Mouse (Mus musculus): Measurements from ENCODE around the gene Atp2a2. TPM values are rescaled to one million over a fixed set of nuclear protein-coding genes. Genes with fewer than 3 reads are reported as not detected.
A peak's percentile ranks its signal among the peaks of the same experiment; 100 is the strongest.

The Atp2a2 gene
- polyA plus RNA-seq (2015; fragmentation: Nextera tagmentation; extraction: Ambion mirVana) = 35.7 and 40.0 TPM in 2 replicates

DNA sequence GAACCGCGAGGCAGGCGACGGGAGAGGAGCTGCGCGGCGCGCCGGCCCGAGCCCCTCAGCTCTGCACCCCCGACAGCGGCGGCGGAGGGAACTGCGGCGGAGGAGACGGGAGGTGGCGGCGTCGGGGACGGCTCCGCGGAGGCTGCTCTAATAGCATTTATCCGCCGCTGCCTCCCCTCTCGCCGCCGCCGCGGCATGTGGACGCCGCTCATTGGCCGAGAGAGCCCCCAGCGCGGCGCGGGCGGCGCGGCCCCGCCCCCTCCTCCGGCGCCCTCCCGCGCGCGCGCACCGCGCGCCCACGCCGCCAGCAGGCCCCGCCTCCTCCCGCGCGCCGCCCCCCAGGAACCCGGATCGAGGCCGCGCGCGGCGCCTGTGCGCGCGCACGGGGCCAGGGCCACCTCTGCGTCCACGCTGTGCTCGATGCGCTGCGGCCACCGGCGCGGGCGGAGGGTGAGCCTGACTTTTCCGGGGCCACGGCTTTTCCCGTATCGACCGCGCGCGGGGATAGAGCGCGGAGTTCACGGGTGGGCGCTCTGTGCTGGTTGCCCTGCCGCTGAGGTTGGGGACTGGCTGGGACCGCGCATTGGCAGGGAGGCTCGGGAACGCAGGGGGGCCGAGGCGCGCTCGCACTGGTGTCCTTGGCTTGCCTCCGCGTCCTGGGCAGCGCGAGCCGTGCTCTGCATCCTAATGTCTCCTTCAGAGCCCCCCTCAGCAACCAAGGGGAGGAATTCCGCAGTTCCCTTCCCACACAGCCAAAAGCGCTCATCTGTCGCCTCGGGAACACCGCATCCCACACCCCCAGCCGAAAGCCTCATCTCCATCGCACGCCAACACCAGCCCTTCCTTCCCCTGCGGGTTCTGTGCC is at the start of gene Atp2a2:
Gene Atp2a2 (minus strand): TSS at position 149 of the 865 bp plus-strand sequence.
- Histone ChIP-seq H3K27ac (peak within 1 kb of the TSS; percentile 100), H3K9me3 (no peaks in the 10 kb centered on the region), H3K27me3 (no peaks in the 10 kb centered on the region), H3K36me3 (peaks cover 5% of the 10 kb centered on the region; the same call in 1 of the 2 replicates), H3K9ac (replicated peaks) (peak within 1 kb of the TSS; percentile 98), H3K4me1 (replicated peaks) (peaks cover 41% of the 10 kb centered on the region), H3K4me3 (replicated peaks) (peak within 1 kb of the TSS; percentile 96), H3K4me2 (replicated peaks) (peak within 1 kb of the TSS; percentile 71)
- peak; percentile 94 for ATAC-seq
- under 1% methylated on average over 57 of the region's 113 CpGs for WGBS

DNA sequence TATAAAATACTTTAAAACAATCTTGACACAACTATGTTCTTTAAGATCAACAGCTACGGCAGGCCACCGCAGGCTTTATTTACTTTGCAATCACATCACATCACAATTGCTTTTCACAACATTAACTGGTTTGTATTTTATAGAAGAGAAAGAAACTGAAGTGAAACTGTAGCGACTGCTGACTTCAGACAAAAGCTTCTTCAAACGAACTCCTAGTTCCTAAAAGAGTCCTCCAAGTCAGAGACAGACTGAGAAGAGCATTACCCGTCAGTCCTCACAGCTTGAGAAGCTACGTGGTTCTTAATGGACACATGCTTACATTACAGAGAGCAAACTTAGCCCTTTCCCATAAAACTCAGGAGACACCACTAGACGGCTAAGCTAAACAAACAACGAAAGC is 48.4 kb upstream of the Atp2a2 start:
- no peaks in the 10 kb centered on the region for H3K27me3 ChIP-seq
- no peak overlapping the region for H3K4me2 ChIP-seq (replicated peaks)
- ATAC-seq = no peak
- no peaks in the 10 kb centered on the region for H3K9me3 ChIP-seq
- H3K27ac ChIP-seq = no peak overlapping the region
- no peak overlapping the region for H3K4me3 ChIP-seq (replicated peaks)
- H3K9ac ChIP-seq (replicated peaks) = no peak overlapping the region
- peaks cover 15% of the 10 kb centered on the region for H3K36me3 ChIP-seq
- WGBS = 70% methylated on average over 8 of the region's 8 CpGs
- H3K4me1 ChIP-seq (replicated peaks) = 0 out of 2 replicates have a peak, but pooled peaks cover 8% of the 10 kb centered on the region

DNA sequence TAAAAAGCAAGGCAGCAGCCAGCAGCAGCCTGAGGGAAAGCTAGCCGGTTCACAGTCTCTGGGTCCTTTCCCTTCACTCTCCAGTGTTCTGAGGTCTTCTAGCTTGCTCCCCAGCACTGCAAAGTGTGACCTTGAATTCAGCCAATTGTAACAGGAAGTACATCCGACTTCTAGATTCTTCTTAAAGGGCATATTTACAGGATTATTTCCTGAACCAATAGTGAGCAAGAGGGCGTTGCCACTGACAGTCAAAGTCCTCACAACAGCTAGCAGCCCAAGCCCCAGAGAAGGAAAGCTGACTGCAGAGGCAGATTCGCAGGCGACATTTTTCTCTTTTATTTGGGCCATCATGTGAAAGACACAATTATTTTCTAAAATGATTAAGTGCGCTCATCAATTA is 46.6 kb upstream of the Atp2a2 start:
- no peak overlapping the region; the same call in 1 of the 2 replicates for H3K9ac ChIP-seq (replicated peaks)
- 81% methylated on average over 6 of the region's 6 CpGs for WGBS
- no peak for ATAC-seq

DNA sequence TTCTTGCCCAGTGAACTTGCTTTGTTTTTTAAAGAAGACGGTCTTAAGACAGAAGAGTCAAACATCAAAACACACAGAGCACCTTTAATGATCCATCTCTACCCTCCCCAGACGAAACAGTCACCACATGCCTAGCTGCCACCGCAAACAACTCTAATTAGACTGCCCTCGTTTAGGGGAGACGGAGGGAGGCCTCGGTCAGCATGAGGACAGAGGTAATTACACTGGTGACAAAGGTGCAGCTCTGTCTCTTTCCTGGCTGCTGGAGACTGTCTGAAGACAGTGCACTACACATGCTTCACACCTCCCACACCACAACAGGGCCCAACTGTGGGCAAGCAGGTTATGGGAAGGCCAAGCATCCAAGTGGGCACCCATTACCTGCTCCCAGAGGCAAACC is 45.8 kb upstream of the Atp2a2 start:
- Histone ChIP-seq H3K9me3 (no peaks in the 10 kb centered on the region), H3K27ac (no peak overlapping the region), H3K9ac (replicated peaks) (no peak overlapping the region), H3K36me3 (peaks cover 4% of the 10 kb centered on the region; the same call in 1 of the 2 replicates), H3K4me3 (replicated peaks) (no peak overlapping the region), H3K4me2 (replicated peaks) (no peak overlapping the region), H3K27me3 (no peaks in the 10 kb centered on the region), H3K4me1 (replicated peaks) (0 out of 2 replicates have a peak, but pooled peaks cover 8% of the 10 kb centered on the region)
- WGBS = 69% methylated on average over 6 of the region's 6 CpGs
- ATAC-seq = no peak

More for the DNA sequence above, 46.6 kb upstream of the Atp2a2 start:
- Histone ChIP-seq H3K4me3 (replicated peaks) (no peak overlapping the region), H3K27me3 (no peaks in the 10 kb centered on the region), H3K4me2 (replicated peaks) (no peak overlapping the region), H3K9me3 (no peaks in the 10 kb centered on the region), H3K27ac (peak overlapping the region; percentile 14; the same call in 1 of the 2 replicates), H3K4me1 (replicated peaks) (0 out of 2 replicates have a peak, but pooled peaks cover 8% of the 10 kb centered on the region), H3K36me3 (peaks cover 9% of the 10 kb centered on the region)

DNA sequence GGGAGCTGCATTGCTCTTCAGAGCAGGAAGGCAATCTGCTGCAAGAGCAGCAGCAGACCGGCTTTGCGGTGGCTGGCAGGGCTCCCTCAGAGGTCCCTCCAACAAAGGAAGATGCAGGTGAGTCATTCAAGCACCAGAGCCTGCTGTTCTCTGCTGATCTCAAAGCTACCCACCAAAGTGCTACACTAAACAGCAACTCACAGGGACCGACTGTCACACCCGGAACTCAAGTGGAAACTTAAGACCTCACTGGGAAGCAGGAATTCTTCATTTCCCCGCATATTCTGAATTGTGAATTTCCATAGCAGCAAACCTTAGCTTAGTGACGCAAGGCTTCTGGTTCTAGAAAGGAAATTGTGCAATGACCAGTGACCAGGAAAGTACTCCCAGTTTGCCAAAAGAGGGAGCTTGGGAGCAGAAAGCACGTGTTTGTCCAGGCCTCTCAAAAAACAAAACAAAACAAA is 45.3 kb upstream of the Atp2a2 start:
- Histone ChIP-seq H3K27ac (no peak overlapping the region), H3K27me3 (no peaks in the 10 kb centered on the region)

DNA sequence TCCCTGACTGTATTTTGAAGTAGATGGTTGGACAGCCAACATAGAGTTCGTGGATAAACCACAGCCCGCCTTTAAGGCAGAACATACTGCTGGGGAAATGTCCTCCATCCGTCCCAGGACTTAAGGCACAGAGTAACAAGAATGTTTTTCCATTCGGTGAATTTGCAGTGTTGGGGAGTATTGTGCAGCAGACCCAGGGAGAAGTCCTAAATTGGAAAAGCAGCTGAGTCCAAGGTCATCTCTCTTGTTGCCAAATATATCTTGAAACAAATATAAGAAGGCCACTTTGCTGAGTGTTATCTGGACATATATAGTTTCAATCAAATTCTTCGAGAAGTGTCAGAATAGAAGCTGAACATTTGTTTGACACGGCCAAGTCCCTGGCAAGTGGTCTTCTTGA is 41.4 kb upstream of the Atp2a2 start:
- Histone ChIP-seq H3K4me2 (replicated peaks) (no peak overlapping the region), H3K36me3 (peaks cover 18% of the 10 kb centered on the region), H3K27ac (no peak overlapping the region), H3K4me1 (replicated peaks) (no peaks in the 10 kb centered on the region), H3K27me3 (no peaks in the 10 kb centered on the region), H3K9me3 (no peaks in the 10 kb centered on the region), H3K4me3 (replicated peaks) (no peak overlapping the region), H3K9ac (replicated peaks) (no peak overlapping the region)
- ATAC-seq = no peak
- WGBS = 95% methylated on average over 6 of the region's 6 CpGs

More for the DNA sequence above, 45.3 kb upstream of the Atp2a2 start:
- no peak overlapping the region for H3K4me2 ChIP-seq (replicated peaks)
- no peak for ATAC-seq
- WGBS = 62% methylated on average over 7 of the region's 7 CpGs
- no peak overlapping the region for H3K4me3 ChIP-seq (replicated peaks)
- H3K9me3 ChIP-seq = no peaks in the 10 kb centered on the region
- 0 out of 2 replicates have a peak, but pooled peaks cover 8% of the 10 kb centered on the region for H3K4me1 ChIP-seq (replicated peaks)
- peaks cover 4% of the 10 kb centered on the region; the same call in 1 of the 2 replicates for H3K36me3 ChIP-seq
- no peak overlapping the region for H3K9ac ChIP-seq (replicated peaks)

DNA sequence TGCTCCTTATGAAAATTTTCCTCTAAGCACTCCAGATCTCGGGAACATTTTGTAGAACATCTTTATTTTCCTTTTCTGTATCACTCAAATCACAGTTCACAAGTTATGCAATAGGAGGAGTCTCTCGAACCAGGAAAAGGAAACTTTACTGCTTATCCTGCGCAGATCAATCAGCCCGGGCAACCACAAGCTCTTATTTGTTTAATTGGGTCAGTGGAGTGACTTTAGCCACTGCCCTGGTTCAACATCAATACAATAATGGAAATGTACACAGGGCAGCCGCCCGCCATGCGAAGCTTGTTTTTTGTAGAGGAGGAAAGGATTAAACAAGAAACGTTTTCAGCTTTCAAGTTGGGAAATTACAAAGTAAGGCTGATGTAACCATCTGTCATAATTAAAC is 39.8 kb upstream of the Atp2a2 start:
- H3K27me3 ChIP-seq = no peaks in the 10 kb centered on the region
- no peaks in the 10 kb centered on the region for H3K4me1 ChIP-seq (replicated peaks)
- 90% methylated on average over 8 of the region's 8 CpGs for WGBS
- no peak overlapping the region for H3K9ac ChIP-seq (replicated peaks)
- ATAC-seq = no peak
- peaks cover 27% of the 10 kb centered on the region for H3K36me3 ChIP-seq
- H3K9me3 ChIP-seq = no peaks in the 10 kb centered on the region
- no peak overlapping the region for H3K27ac ChIP-seq
- H3K4me3 ChIP-seq (replicated peaks) = no peak overlapping the region
- no peak overlapping the region for H3K4me2 ChIP-seq (replicated peaks)

DNA sequence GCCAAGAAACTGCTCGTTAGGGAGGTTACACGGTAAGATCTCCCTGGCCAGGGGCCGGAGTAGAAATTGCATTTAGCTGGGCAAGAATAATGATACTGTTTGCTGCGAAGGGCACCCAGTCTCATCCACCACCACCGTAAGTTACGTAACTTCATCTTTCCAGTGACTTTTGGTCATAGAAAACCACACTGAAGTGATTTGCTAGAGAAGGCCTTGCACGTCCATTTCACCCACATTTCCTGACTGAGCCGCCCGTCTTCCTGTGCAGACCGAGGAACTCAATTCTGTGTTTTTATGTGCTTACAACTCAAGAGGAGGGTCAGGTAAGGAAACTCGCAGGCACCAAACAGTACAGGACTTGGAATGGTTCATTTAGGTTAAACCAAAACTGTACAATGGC is 36.1 kb upstream of the Atp2a2 start:
- no peaks in the 10 kb centered on the region for H3K4me1 ChIP-seq (replicated peaks)
- no peaks in the 10 kb centered on the region for H3K9me3 ChIP-seq
- no peak overlapping the region for H3K27ac ChIP-seq
- peaks cover 24% of the 10 kb centered on the region for H3K36me3 ChIP-seq
- ATAC-seq = no peak
- no peaks in the 10 kb centered on the region for H3K27me3 ChIP-seq
- 96% methylated on average over 11 of the region's 11 CpGs for WGBS
- no peak overlapping the region for H3K9ac ChIP-seq (replicated peaks)
- H3K4me2 ChIP-seq (replicated peaks) = no peak overlapping the region
- no peak overlapping the region for H3K4me3 ChIP-seq (replicated peaks)

DNA sequence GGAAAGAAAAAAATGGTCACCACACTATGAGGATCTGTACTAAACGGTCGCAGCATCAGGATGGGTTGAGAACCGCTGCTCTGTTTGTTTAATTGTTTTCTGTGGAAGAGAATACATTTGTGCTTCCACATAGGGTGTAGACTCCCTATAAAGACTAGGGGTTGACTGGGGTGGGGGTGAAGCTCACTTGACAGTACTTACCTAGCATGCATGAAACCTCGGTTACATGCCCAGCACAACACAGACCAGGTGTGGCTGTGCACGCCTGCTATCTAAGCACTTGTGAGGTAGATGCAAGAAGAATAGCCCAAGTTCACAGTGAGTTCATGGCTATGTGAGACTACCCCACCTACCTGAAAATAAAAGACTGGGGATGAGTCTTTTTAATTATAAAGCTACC is 35.6 kb upstream of the Atp2a2 start:
- Histone ChIP-seq H3K4me3 (replicated peaks) (no peak overlapping the region), H3K27ac (no peak overlapping the region), H3K9ac (replicated peaks) (no peak overlapping the region), H3K4me2 (replicated peaks) (no peak overlapping the region), H3K27me3 (no peaks in the 10 kb centered on the region), H3K9me3 (no peaks in the 10 kb centered on the region), H3K36me3 (peaks cover 24% of the 10 kb centered on the region), H3K4me1 (replicated peaks) (no peaks in the 10 kb centered on the region)
- WGBS = 97% methylated on average over 5 of the region's 5 CpGs
- ATAC-seq = no peak

DNA sequence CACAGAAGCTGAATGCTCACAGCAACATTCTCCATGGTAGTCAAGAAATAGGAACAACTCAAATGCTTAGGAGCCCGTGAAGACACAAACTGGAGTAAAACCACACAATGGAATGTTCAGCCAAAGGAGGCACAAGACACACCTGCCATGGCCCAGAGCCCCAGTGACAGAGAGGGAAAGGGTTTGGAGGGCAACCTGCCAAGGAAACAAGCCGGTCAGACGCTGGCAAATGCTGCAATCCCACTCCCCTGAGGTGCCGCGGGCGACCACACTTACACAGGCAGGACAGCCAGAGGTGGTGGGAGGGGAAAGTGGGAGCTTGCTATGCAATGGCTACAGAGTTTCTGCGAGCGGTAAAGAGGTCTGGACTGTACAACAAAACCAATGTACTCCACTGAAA is 31.9 kb upstream of the Atp2a2 start:
- 89% methylated on average over 8 of the region's 8 CpGs for WGBS
- Histone ChIP-seq H3K4me3 (replicated peaks) (no peak overlapping the region), H3K4me2 (replicated peaks) (no peak overlapping the region), H3K4me1 (replicated peaks) (no peaks in the 10 kb centered on the region), H3K9me3 (no peaks in the 10 kb centered on the region), H3K27ac (no peak overlapping the region), H3K9ac (replicated peaks) (no peak overlapping the region), H3K27me3 (no peaks in the 10 kb centered on the region), H3K36me3 (peaks cover 20% of the 10 kb centered on the region)
- no peak for ATAC-seq

DNA sequence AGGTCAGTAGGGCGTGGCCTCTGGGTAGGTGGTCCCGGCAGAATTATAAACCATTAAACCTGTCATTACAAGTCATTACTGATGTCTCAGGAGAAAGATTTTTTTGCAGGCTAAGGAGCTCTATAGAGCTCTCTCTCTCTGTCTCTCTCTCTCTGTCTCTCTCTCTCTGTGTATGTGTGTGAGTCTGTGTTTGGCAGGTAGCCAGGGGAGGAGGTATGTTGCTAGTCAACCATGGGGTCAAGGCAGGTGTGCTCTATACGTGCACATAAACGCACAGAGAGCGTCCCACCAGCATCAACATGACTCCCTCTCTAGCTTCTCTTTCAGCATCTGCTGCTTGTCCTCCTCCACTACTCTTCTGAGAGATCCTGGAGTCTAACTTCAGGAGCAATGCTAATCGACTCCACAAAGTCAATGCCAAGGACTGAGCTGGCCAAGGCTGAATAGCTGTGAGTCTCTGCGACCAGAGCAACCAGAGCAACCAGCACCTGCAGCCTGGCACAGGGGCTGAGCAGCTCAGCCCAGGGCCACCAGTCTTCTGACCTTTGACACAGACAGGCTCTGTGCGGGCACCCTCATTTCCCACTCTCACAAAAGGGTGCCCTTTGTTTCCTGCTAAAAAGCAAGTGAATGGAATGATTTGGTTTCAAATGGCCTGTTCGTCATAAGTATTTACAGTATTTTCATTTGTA is 28.0 kb upstream of the Atp2a2 start:
- Histone ChIP-seq H3K36me3 (peaks cover 6% of the 10 kb centered on the region; the same call in 1 of the 2 replicates), H3K27me3 (no peaks in the 10 kb centered on the region), H3K27ac (no peak overlapping the region), H3K4me2 (replicated peaks) (no peak overlapping the region), H3K4me3 (replicated peaks) (no peak overlapping the region), H3K9me3 (no peaks in the 10 kb centered on the region), H3K9ac (replicated peaks) (no peak overlapping the region), H3K4me1 (replicated peaks) (0 out of 2 replicates have a peak, but pooled peaks cover 5% of the 10 kb centered on the region)
- WGBS = 89% methylated on average over 9 of the region's 9 CpGs
- ATAC-seq = no peak

DNA sequence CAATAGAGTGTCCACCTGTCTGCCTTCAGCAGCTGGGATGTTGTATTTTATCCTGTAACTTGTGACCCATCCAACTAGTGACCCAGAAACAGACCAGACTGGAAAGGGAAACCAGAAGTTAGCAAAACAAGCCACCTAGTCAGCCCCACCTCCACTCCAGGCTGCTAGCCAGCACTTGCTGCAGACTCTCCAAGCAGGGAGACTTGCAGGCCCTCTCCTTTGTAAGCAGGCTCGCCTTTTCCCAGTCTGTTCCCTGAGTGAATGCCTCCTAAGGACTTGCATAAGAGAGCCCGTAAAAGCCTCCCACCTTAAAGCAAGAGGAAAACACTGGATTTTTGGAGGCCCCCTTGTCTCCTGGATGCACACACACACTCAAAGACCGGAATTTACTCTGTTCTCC is 27.3 kb upstream of the Atp2a2 start:
- Histone ChIP-seq H3K36me3 (peaks cover 6% of the 10 kb centered on the region; the same call in 1 of the 2 replicates), H3K4me1 (replicated peaks) (0 out of 2 replicates have a peak, but pooled peaks cover 5% of the 10 kb centered on the region), H3K9ac (replicated peaks) (no peak overlapping the region), H3K4me3 (replicated peaks) (no peak overlapping the region), H3K9me3 (no peaks in the 10 kb centered on the region), H3K27ac (no peak overlapping the region), H3K27me3 (no peaks in the 10 kb centered on the region), H3K4me2 (replicated peaks) (no peak overlapping the region)
- ATAC-seq = no peak
- 71% methylated on average over 3 of the region's 3 CpGs for WGBS

Data from midbrain, embryonic 13.5 days (tissue).